Mouse (Mus musculus): Measurements from ENCODE around the gene Flt3. TPM values are rescaled to one million over a fixed set of nuclear protein-coding genes. Genes with fewer than 3 reads are reported as not detected.

The Flt3 gene
- polyA plus RNA-seq, 1 experiment: 0.78 TPM

DNA sequence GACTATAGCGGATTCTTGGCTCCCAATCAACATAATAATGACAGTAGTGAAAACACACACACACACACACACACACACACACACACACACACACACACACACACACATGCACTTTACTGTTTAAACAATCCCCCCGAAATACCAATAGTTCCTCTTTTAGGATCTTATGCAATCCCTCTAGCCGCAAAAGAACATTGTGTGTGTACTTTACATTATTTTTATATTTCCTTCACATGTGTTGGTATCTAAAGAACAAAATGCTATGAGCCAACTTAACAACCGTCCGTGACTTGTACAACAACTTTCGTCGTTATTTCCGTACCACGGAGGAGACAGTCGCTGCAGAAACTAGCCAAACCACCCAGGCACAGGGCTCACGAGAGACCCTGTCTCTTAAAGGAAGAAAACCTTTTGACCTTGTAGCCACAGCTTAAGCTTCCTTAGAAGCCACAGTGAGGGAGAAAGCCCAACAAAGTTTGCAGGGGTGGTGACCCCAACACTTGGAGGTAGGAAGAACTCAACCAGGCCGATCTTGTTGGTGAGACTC is 7.5 kb downstream of the Flt3 start:
- no peak overlapping the region for H3K27ac ChIP-seq (ENCODE audit: insufficient read depth, low read depth, low read length)
- H3K4me3 ChIP-seq (ENCODE audit: insufficient read depth, low read depth, low read length): no peak overlapping the region
- H3K27me3 ChIP-seq (replicated peaks; ENCODE audit: control insufficient read depth, insufficient read depth, low read length): no peaks in the 10 kb centered on the region
- H3K36me3 ChIP-seq (ENCODE audit: control insufficient read depth, insufficient read depth, low read length): no peaks in the 10 kb centered on the region
- TF ChIP-seq POLR2A (IDR thresholded peaks at IDR 0.05; ENCODE audit: low read depth, low read length): no peak
- no peak for TF ChIP-seq CTCF (conservative IDR thresholded peaks at IDR 0.05; ENCODE audit: insufficient read depth, insufficient read length, low read depth, low read length)
- DNase-seq: no peak
- 77% methylated on average over 12 of the region's 12 CpGs for WGBS
- no peaks in the 10 kb centered on the region for H3K4me1 ChIP-seq (ENCODE audit: control insufficient read depth, insufficient read depth, low read length)

GRCm38 (mm10) chr5:147390772-147391171 is 9.5 kb downstream of the Flt3 start:
- Histone ChIP-seq H3K27ac (ENCODE audit: insufficient read depth, low read depth, low read length) (no peak overlapping the region), H3K4me1 (ENCODE audit: control insufficient read depth, insufficient read depth, low read length) (no peaks in the 10 kb centered on the region), H3K27me3 (replicated peaks; ENCODE audit: control insufficient read depth, insufficient read depth, low read length) (no peaks in the 10 kb centered on the region), H3K36me3 (ENCODE audit: control insufficient read depth, insufficient read depth, low read length) (no peaks in the 10 kb centered on the region), H3K4me3 (ENCODE audit: insufficient read depth, low read depth, low read length) (no peak overlapping the region)
- WGBS: 57% methylated on average over 2 of the region's 2 CpGs
- TF ChIP-seq CTCF (conservative IDR thresholded peaks at IDR 0.05; ENCODE audit: insufficient read depth, insufficient read length, low read depth, low read length): no peak
- no peak for TF ChIP-seq POLR2A (IDR thresholded peaks at IDR 0.05; ENCODE audit: low read depth, low read length)
- no peak for DNase-seq

DNA sequence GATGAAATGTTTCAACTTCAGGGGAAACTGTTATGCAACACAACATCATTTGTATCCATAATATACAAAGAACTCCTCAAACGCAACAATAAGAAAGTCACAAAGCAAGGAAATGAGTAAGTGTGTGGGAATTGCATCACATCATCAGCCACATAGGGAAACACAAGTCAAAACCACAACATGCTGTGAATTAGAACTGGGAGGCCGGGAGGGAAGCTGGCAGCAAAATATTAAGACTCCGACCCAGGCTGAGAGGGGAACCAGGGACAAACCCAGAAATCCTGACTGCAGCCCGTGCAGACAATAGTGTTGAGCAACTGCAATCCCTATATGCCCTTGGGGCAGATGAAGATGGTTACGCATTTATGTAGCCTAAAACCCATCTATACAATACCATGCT is 11.2 kb downstream of the Flt3 start:
- H3K4me1 ChIP-seq (ENCODE audit: control insufficient read depth, insufficient read depth, low read length): no peaks in the 10 kb centered on the region
- no peaks in the 10 kb centered on the region for H3K27me3 ChIP-seq (replicated peaks; ENCODE audit: control insufficient read depth, insufficient read depth, low read length)
- H3K4me3 ChIP-seq (ENCODE audit: insufficient read depth, low read depth, low read length): no peak overlapping the region
- peak; percentile 14 for DNase-seq
- no peak overlapping the region for H3K27ac ChIP-seq (ENCODE audit: insufficient read depth, low read depth, low read length)
- no peaks in the 10 kb centered on the region for H3K36me3 ChIP-seq (ENCODE audit: control insufficient read depth, insufficient read depth, low read length)
- WGBS: 79% methylated on average over 5 of the region's 5 CpGs
- TF ChIP-seq POLR2A (IDR thresholded peaks at IDR 0.05; ENCODE audit: low read depth, low read length) (no peak), CTCF (conservative IDR thresholded peaks at IDR 0.05; ENCODE audit: insufficient read depth, insufficient read length, low read depth, low read length) (no peak)

DNA sequence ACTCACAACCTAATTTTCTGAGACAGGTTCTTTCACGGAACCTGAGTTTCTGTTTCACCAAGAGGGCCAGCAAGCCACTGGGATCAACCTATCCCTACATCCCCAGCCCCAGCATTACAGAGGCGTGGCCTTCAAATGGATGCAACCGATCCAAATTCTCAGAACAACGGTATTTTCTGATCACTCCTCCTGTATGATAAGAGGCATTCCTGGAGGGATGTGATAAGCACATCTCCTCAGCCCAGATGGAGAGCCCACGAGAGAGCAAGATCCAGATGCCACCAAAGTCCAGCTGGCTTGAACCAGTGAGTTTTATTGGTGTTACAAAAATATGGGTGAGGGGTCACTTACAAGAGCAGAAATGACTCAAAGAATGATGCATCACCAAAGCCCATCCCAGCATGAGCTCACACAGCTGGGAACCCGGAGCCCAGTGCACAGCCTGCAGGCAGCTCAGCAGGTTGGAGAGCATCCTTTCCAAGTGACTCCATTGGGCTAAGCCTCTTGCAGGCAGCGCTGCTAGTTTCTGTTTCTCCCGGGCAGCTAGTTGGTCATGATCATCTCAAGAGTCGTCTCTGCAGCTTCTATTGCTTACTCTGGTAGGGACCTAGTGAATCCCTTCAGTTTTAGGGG is 11.8 kb downstream of the Flt3 start:
- TF ChIP-seq POLR2A (IDR thresholded peaks at IDR 0.05; ENCODE audit: low read depth, low read length): no peak
- no peak for TF ChIP-seq CTCF (conservative IDR thresholded peaks at IDR 0.05; ENCODE audit: insufficient read depth, insufficient read length, low read depth, low read length)
- no peak for DNase-seq
- WGBS: 84% methylated on average over 9 of the region's 9 CpGs
- Histone ChIP-seq H3K4me1 (ENCODE audit: control insufficient read depth, insufficient read depth, low read length) (no peaks in the 10 kb centered on the region), H3K4me3 (ENCODE audit: insufficient read depth, low read depth, low read length) (no peak overlapping the region), H3K27ac (ENCODE audit: insufficient read depth, low read depth, low read length) (no peak overlapping the region), H3K27me3 (replicated peaks; ENCODE audit: control insufficient read depth, insufficient read depth, low read length) (no peaks in the 10 kb centered on the region), H3K36me3 (ENCODE audit: control insufficient read depth, insufficient read depth, low read length) (no peaks in the 10 kb centered on the region)

DNA sequence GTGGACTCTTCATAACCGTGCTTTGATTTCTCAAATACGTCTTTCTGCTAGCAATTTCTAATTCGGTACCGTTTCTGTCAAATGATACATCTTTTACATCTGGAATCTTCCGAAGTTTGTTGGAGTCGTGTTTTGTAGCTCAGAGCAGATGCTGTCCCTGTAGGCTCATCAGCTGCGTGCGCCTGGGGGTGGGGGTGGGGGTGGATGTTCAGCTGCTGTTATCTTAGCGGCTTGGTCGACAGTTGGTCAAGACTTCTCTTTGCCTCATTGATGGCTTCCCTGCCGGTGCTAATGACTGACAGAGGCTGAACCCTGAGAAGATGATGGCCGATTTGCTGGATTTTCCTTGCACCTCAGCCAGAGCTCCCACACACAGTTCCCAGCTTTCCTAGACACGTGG is 13.4 kb downstream of the Flt3 start:
- Histone ChIP-seq H3K4me1 (ENCODE audit: control insufficient read depth, insufficient read depth, low read length) (no peaks in the 10 kb centered on the region), H3K27ac (ENCODE audit: insufficient read depth, low read depth, low read length) (no peak overlapping the region), H3K36me3 (ENCODE audit: control insufficient read depth, insufficient read depth, low read length) (no peaks in the 10 kb centered on the region), H3K27me3 (replicated peaks; ENCODE audit: control insufficient read depth, insufficient read depth, low read length) (no peaks in the 10 kb centered on the region), H3K4me3 (ENCODE audit: insufficient read depth, low read depth, low read length) (no peak overlapping the region)
- DNase-seq: no peak
- TF ChIP-seq CTCF (conservative IDR thresholded peaks at IDR 0.05; ENCODE audit: insufficient read depth, insufficient read length, low read depth, low read length): no peak
- TF ChIP-seq POLR2A (IDR thresholded peaks at IDR 0.05; ENCODE audit: low read depth, low read length): no peak
- 83% methylated on average over 13 of the region's 13 CpGs for WGBS

DNA sequence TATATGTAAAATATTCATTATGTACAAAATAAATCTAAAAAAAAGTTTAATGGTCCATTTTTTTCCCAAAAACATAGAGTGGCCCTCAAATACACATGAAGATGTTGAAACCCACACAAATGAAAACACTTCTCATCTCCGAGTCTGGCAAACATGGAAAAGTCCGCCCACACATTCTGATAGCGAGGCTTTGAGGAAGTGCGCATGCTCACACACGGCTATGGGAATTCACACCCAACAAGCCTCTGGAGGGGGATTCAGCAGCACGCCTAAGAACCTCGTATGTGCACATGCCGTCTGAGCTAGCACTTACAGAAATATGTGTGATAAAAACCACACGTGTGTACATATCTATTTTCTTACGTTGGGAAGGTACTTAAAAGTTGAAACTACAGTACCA is 18.9 kb downstream of the Flt3 start:
- Histone ChIP-seq H3K4me3 (ENCODE audit: insufficient read depth, low read depth, low read length) (no peak overlapping the region), H3K36me3 (ENCODE audit: control insufficient read depth, insufficient read depth, low read length) (no peaks in the 10 kb centered on the region), H3K27me3 (replicated peaks; ENCODE audit: control insufficient read depth, insufficient read depth, low read length) (no peaks in the 10 kb centered on the region), H3K4me1 (ENCODE audit: control insufficient read depth, insufficient read depth, low read length) (no peaks in the 10 kb centered on the region), H3K27ac (ENCODE audit: insufficient read depth, low read depth, low read length) (no peak overlapping the region)
- no peak for DNase-seq
- no peak for TF ChIP-seq CTCF (conservative IDR thresholded peaks at IDR 0.05; ENCODE audit: insufficient read depth, insufficient read length, low read depth, low read length)
- no peak for TF ChIP-seq POLR2A (IDR thresholded peaks at IDR 0.05; ENCODE audit: low read depth, low read length)
- 81% methylated on average over 10 of the region's 10 CpGs for WGBS

- no peaks in the 10 kb centered on the region for H3K27me3 ChIP-seq (replicated peaks; ENCODE audit: control insufficient read depth, insufficient read depth, low read length)
- H3K27ac ChIP-seq (ENCODE audit: insufficient read depth, low read depth, low read length): no peak overlapping the region
- WGBS: 82% methylated on average over 3 of the region's 3 CpGs
- H3K4me3 ChIP-seq (ENCODE audit: insufficient read depth, low read depth, low read length): no peak overlapping the region
- H3K4me1 ChIP-seq (ENCODE audit: control insufficient read depth, insufficient read depth, low read length): no peaks in the 10 kb centered on the region
- no peaks in the 10 kb centered on the region for H3K36me3 ChIP-seq (ENCODE audit: control insufficient read depth, insufficient read depth, low read length)
- DNase-seq: no peak
- TF ChIP-seq CTCF (conservative IDR thresholded peaks at IDR 0.05; ENCODE audit: insufficient read depth, insufficient read length, low read depth, low read length): no peak
- no peak for TF ChIP-seq POLR2A (IDR thresholded peaks at IDR 0.05; ENCODE audit: low read depth, low read length)
Observed at GRCm38 (mm10) chr5:147379481-147379880, 20.8 kb downstream of the Flt3 start.

Data from kidney, adult 2 months (tissue).